Mouse (Mus musculus): ENCODE measurements at regions not wholly inside any gene's neighbourhood (a gene's known extent, or its start where the extent isn't known, plus 50 kb on each side); places are given as distances from the start of the nearest gene placed in this dataset.

- H3K27me3 ChIP-seq (ENCODE audit: control insufficient read depth, insufficient read depth, low read depth, low read length), result no peaks in the 10 kb centered on the region
- no peak overlapping the region for H3K4me2 ChIP-seq (ENCODE audit: low read depth, low read length)
- H3K4me1 ChIP-seq (ENCODE audit: control insufficient read depth, low read depth, low read length), result no peaks in the 10 kb centered on the region
- no peak overlapping the region for H3K9ac ChIP-seq (ENCODE audit: low read depth, low read length)
- H3K36me3 ChIP-seq (ENCODE audit: control insufficient read depth, insufficient read depth), result no peaks in the 10 kb centered on the region
- no peaks in the 10 kb centered on the region for H3K9me3 ChIP-seq (replicated peaks; ENCODE audit: control insufficient read depth, low read length)
- no peak for ATAC-seq (ENCODE audit: low read depth)
- no peak overlapping the region for H3K4me3 ChIP-seq (ENCODE audit: low read depth, low read length)
- H3K27ac ChIP-seq (ENCODE audit: low read length), result no peak overlapping the region
- 59% methylated on average over 2 of the region's 2 CpGs for WGBS (ENCODE audit: insufficient replicate concordance)
Measured at GRCm38 (mm10) chr15:59804821-59805220, 211.6 kb downstream of the 4933412E24Rik start.

- H3K4me3 ChIP-seq (ENCODE audit: low read depth, low read length), result no peak overlapping the region
- H3K27me3 ChIP-seq (ENCODE audit: control insufficient read depth, insufficient read depth, low read depth, low read length), result no peaks in the 10 kb centered on the region
- WGBS (ENCODE audit: insufficient replicate concordance), result 55% methylated on average over 7 of the region's 7 CpGs
- no peak overlapping the region for H3K4me2 ChIP-seq (ENCODE audit: low read depth, low read length)
- no peaks in the 10 kb centered on the region for H3K9me3 ChIP-seq (replicated peaks; ENCODE audit: control insufficient read depth, low read length)
- H3K36me3 ChIP-seq (ENCODE audit: control insufficient read depth, insufficient read depth), result no peaks in the 10 kb centered on the region
- no peak for ATAC-seq (ENCODE audit: low read depth)
- H3K27ac ChIP-seq (ENCODE audit: low read length), result no peak overlapping the region
- no peak overlapping the region for H3K9ac ChIP-seq (ENCODE audit: low read depth, low read length)
- H3K4me1 ChIP-seq (ENCODE audit: control insufficient read depth, low read depth, low read length), result no peaks in the 10 kb centered on the region; the same call in 1 of the 2 replicates
Measured at GRCm38 (mm10) chr15:59804394-59804793, 212.0 kb downstream of the 4933412E24Rik start.

- Histone ChIP-seq H3K4me1 (ENCODE audit: control insufficient read depth, low read depth, low read length) (no peaks in the 10 kb centered on the region; the same call in 1 of the 2 replicates), H3K4me2 (ENCODE audit: low read depth, low read length) (no peak overlapping the region), H3K9me3 (replicated peaks; ENCODE audit: control insufficient read depth, low read length) (no peaks in the 10 kb centered on the region), H3K36me3 (ENCODE audit: control insufficient read depth, insufficient read depth) (no peaks in the 10 kb centered on the region), H3K27ac (ENCODE audit: low read length) (no peak overlapping the region), H3K4me3 (ENCODE audit: low read depth, low read length) (no peak overlapping the region), H3K27me3 (ENCODE audit: control insufficient read depth, insufficient read depth, low read depth, low read length) (no peaks in the 10 kb centered on the region), H3K9ac (ENCODE audit: low read depth, low read length) (no peak overlapping the region)
- WGBS (ENCODE audit: insufficient replicate concordance), result 59% methylated on average over 6 of the region's 7 CpGs
- no peak for ATAC-seq (ENCODE audit: low read depth)
Measured at GRCm38 (mm10) chr15:59802276-59802675, 214.1 kb downstream of the 4933412E24Rik start.

GRCm38 (mm10) chr15:59799124-59799815 lies 217.1 kb downstream of the 4933412E24Rik start:
- Histone ChIP-seq H3K4me3 (ENCODE audit: low read depth, low read length) (no peak overlapping the region), H3K9me3 (replicated peaks; ENCODE audit: control insufficient read depth, low read length) (no peaks in the 10 kb centered on the region), H3K4me1 (ENCODE audit: control insufficient read depth, low read depth, low read length) (no peaks in the 10 kb centered on the region; the same call in 1 of the 2 replicates), H3K27ac (ENCODE audit: low read length) (no peak overlapping the region), H3K27me3 (ENCODE audit: control insufficient read depth, insufficient read depth, low read depth, low read length) (no peaks in the 10 kb centered on the region), H3K4me2 (ENCODE audit: low read depth, low read length) (no peak overlapping the region), H3K36me3 (ENCODE audit: control insufficient read depth, insufficient read depth) (no peaks in the 10 kb centered on the region), H3K9ac (ENCODE audit: low read depth, low read length) (no peak overlapping the region)
- peak; percentile 39; the same call in 1 of the 2 replicates for ATAC-seq (ENCODE audit: low read depth)
- 55% methylated on average over 3 of the region's 3 CpGs for WGBS (ENCODE audit: insufficient replicate concordance)

- Histone ChIP-seq H3K4me1 (ENCODE audit: control insufficient read depth, low read depth, low read length) (no peaks in the 10 kb centered on the region; the same call in 1 of the 2 replicates), H3K27me3 (ENCODE audit: control insufficient read depth, insufficient read depth, low read depth, low read length) (no peaks in the 10 kb centered on the region), H3K4me3 (ENCODE audit: low read depth, low read length) (no peak overlapping the region), H3K9me3 (replicated peaks; ENCODE audit: control insufficient read depth, low read length) (no peaks in the 10 kb centered on the region), H3K27ac (ENCODE audit: low read length) (no peak overlapping the region), H3K4me2 (ENCODE audit: low read depth, low read length) (no peak overlapping the region), H3K9ac (ENCODE audit: low read depth, low read length) (no peak overlapping the region), H3K36me3 (ENCODE audit: control insufficient read depth, insufficient read depth) (no peaks in the 10 kb centered on the region)
- ATAC-seq (ENCODE audit: low read depth), result no peak
Measured at GRCm38 (mm10) chr15:59798486-59798885, 217.9 kb downstream of the 4933412E24Rik start.

DNA sequence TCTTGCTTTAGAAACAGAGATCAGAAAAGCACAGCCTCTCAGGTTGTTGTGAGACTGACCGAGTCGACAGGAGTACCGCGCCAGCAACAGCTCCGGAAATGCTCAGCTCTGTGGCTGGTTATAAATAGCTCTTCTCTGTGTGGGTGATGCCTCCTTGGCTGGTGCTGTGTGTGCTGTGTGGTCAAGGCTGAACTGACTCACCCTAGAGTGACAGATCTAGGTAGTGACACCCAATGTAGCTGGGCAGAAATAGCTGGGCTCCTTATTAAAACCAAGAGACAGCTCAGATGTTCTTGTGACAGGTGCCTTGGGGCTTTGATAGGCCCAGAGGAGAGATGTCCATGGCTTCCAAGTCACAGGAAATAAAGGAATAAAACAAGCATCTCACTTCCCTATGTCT lies 220.7 kb downstream of the 4933412E24Rik start:
- Histone ChIP-seq H3K36me3 (ENCODE audit: control insufficient read depth, insufficient read depth) (no peaks in the 10 kb centered on the region), H3K9me3 (replicated peaks; ENCODE audit: control insufficient read depth, low read length) (no peaks in the 10 kb centered on the region), H3K4me3 (ENCODE audit: low read depth, low read length) (no peak overlapping the region), H3K4me1 (ENCODE audit: control insufficient read depth, low read depth, low read length) (no peaks in the 10 kb centered on the region; the same call in 1 of the 2 replicates), H3K27me3 (ENCODE audit: control insufficient read depth, insufficient read depth, low read depth, low read length) (no peaks in the 10 kb centered on the region), H3K27ac (ENCODE audit: low read length) (no peak overlapping the region), H3K9ac (ENCODE audit: low read depth, low read length) (no peak overlapping the region), H3K4me2 (ENCODE audit: low read depth, low read length) (no peak overlapping the region)
- 26% methylated on average over 5 of the region's 5 CpGs for WGBS (ENCODE audit: insufficient replicate concordance)
- no peak for ATAC-seq (ENCODE audit: low read depth)

DNA sequence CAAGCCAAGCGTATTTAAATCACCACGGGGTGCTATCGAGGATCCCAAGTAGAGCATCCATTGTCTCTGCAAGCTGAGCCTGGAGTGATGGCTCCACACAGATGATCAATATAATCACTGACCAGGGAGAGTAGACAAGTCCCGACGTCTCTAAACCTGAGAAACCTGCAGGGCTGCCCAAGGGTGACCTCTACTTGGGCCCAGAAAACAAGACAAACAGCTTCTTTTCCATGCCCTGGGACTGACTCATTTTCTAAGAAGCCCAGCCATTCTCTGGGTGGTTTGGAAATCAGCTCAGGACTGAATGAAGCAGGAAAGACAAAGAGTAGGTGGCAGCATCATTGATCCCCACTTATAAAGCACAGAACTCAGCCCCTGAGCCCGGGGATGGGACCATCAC lies 221.5 kb downstream of the 4933412E24Rik start:
- Histone ChIP-seq H3K9ac (ENCODE audit: low read depth, low read length) (no peak overlapping the region), H3K36me3 (ENCODE audit: control insufficient read depth, insufficient read depth) (no peaks in the 10 kb centered on the region), H3K9me3 (replicated peaks; ENCODE audit: control insufficient read depth, low read length) (no peaks in the 10 kb centered on the region), H3K4me3 (ENCODE audit: low read depth, low read length) (no peak overlapping the region), H3K4me2 (ENCODE audit: low read depth, low read length) (no peak overlapping the region), H3K4me1 (ENCODE audit: control insufficient read depth, low read depth, low read length) (no peaks in the 10 kb centered on the region; the same call in 1 of the 2 replicates), H3K27ac (ENCODE audit: low read length) (no peak overlapping the region), H3K27me3 (ENCODE audit: control insufficient read depth, insufficient read depth, low read depth, low read length) (no peaks in the 10 kb centered on the region)
- WGBS (ENCODE audit: insufficient replicate concordance), result 71% methylated on average over 6 of the region's 6 CpGs
- no peak for ATAC-seq (ENCODE audit: low read depth)

- peak; percentile 84 for ATAC-seq (ENCODE audit: low read depth)
- Histone ChIP-seq H3K9me3 (replicated peaks; ENCODE audit: control insufficient read depth, low read length) (no peaks in the 10 kb centered on the region), H3K36me3 (ENCODE audit: control insufficient read depth, insufficient read depth) (no peaks in the 10 kb centered on the region), H3K4me3 (ENCODE audit: low read depth, low read length) (no peak overlapping the region), H3K4me2 (ENCODE audit: low read depth, low read length) (no peak overlapping the region), H3K9ac (ENCODE audit: low read depth, low read length) (no peak overlapping the region), H3K4me1 (ENCODE audit: control insufficient read depth, low read depth, low read length) (peaks cover 19% of the 10 kb centered on the region), H3K27ac (ENCODE audit: low read length) (peak overlapping the region; percentile 61), H3K27me3 (ENCODE audit: control insufficient read depth, insufficient read depth, low read depth, low read length) (no peaks in the 10 kb centered on the region)
- WGBS (ENCODE audit: insufficient replicate concordance), result 52% methylated on average over 4 of the region's 4 CpGs
Measured at GRCm38 (mm10) chr15:59786706-59787425, 229.5 kb downstream of the 4933412E24Rik start.

DNA sequence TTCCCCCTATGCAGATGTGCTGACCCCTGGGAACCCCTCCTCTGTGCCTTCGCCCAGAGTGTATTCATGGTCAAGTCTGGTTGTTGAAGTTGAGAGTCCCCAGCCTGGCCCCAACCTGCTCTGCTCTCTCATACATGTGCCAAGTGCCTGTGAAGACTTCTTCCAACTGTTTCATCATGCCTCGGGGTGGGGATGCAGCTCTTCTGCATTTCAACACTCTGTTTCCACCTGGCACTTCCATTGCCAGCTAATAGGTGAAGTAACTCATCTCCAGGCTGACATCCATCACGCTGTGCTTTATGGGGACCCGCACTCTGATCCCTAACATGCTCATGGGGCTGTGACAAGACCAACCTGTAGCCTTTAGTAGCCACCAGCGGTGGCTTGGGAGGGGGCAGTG lies 230.4 kb downstream of the 4933412E24Rik start:
- no peaks in the 10 kb centered on the region for H3K27me3 ChIP-seq (ENCODE audit: control insufficient read depth, insufficient read depth, low read depth, low read length)
- H3K9me3 ChIP-seq (replicated peaks; ENCODE audit: control insufficient read depth, low read length), result no peaks in the 10 kb centered on the region
- H3K4me3 ChIP-seq (ENCODE audit: low read depth, low read length), result no peak overlapping the region
- WGBS (ENCODE audit: insufficient replicate concordance), result 61% methylated on average over 5 of the region's 5 CpGs
- ATAC-seq (ENCODE audit: low read depth), result no peak
- no peaks in the 10 kb centered on the region for H3K36me3 ChIP-seq (ENCODE audit: control insufficient read depth, insufficient read depth)
- no peak overlapping the region for H3K9ac ChIP-seq (ENCODE audit: low read depth, low read length)
- no peak overlapping the region for H3K4me2 ChIP-seq (ENCODE audit: low read depth, low read length)
- peaks cover 19% of the 10 kb centered on the region for H3K4me1 ChIP-seq (ENCODE audit: control insufficient read depth, low read depth, low read length)
- peak overlapping the region; percentile 61 for H3K27ac ChIP-seq (ENCODE audit: low read length)
